ENCODE assay signal across 23 mouse cellular contexts in the genomic region with DNA sequence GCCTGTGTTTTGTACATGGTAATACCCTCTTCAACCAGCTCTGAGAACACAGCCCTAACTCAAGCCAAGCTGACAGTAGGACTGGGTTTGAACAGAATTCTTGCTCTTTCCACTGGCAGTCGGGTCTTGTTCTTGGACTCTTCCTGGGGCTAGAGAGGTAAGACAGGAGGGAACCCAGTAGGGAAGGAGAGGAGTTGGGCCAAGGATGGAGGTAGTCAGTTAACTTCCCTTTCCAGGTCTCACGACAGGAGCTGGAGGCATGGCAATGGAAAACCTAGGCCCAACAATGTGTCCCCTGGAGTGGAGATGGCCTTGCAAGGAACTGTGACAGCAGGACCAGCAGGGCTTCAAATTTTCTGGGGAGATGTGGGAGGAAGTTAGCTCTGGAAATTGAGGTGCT. TPM values are rescaled to one million over a fixed set of nuclear protein-coding genes. Genes with fewer than 3 reads are reported as not detected.
DNase-seq lines count a peak whose midpoint lies in the region; ATAC-seq lines count a peak whose summit lies in the region.
"Had no signal": no experiment of that assay in that cellular context is flagged by ENCODE, and none has a peak within 500 bp of the region (broad histone marks: within the 10 kb centered on the region; RNA-seq: fewer than 3 reads in every experiment).

No protein-coding gene starts in this region.

- no peak for ATAC-seq in forebrain, embryonic 13.5 days
- ATAC-seq in heart, embryonic 11.5 days (replicated peaks; ENCODE audit: insufficient number of reproducible peaks, low FRiP score, low TSS enrichment): no peak
- ATAC-seq in hindbrain, embryonic 11.5 days (ENCODE audit: low FRiP score): no peak
- no peak for ATAC-seq in neural tube, embryonic 12.5 days (ENCODE audit: low FRiP score, low read depth)
- ATAC-seq: hindbrain, embryonic 16.5 days; inflammation-experienced regulatory T-cells, adult 6 months; intestine, postnatal 0 days had no signal

- no peak for DNase-seq in forebrain, embryonic 10.5 days (ENCODE audit: extremely low spot score, low spot score)
- no peak for DNase-seq in heart, adult 11 months
- no peak for DNase-seq in hindbrain, embryonic 10.5 days (ENCODE audit: low spot score)
- DNase-seq in hindbrain, embryonic 11.5 days (ENCODE audit: low spot score): no peak
- no peak for DNase-seq in neural tube, embryonic 10.5 days (ENCODE audit: extremely low spot score, low spot score)
- DNase-seq: adrenal gland, postnatal 10 days; cerebellum, adult 11 months; cerebellum, adult 8-10 months; gastrocnemius, postnatal 36 days; heart, adult 2 months; kidney, adult 8-10 months had no signal

- H3K4me2 ChIP-seq in forebrain, embryonic 13.5 days: no peak overlapping the region
- peak overlapping the region; percentile 44; the same call in 1 of the 2 replicates for H3K4me2 ChIP-seq in heart, embryonic 11.5 days
- no peak overlapping the region for H3K4me2 ChIP-seq in hindbrain, embryonic 11.5 days (replicated peaks; ENCODE audit: low read depth, low read length)
- 0 out of 2 replicates have a peak overlapping the region, but pooled peaks have one; percentile 24 for H3K4me2 ChIP-seq in neural tube, embryonic 12.5 days (replicated peaks)

- 56% methylated on average over 2 of the region's 2 CpGs for WGBS in forebrain, embryonic 10.5 days
- 57% methylated on average over 2 of the region's 2 CpGs for WGBS in forebrain, embryonic 13.5 days
- WGBS in heart, embryonic 11.5 days (ENCODE audit: insufficient replicate concordance): 60% methylated on average over 2 of the region's 2 CpGs
- WGBS in hindbrain, embryonic 10.5 days: 51% methylated on average over 2 of the region's 2 CpGs
- 52% methylated on average over 2 of the region's 2 CpGs for WGBS in hindbrain, embryonic 11.5 days
- 69% methylated on average over 2 of the region's 2 CpGs for WGBS in neural tube, embryonic 12.5 days

- H3K36me3 ChIP-seq in forebrain, embryonic 10.5 days (replicated peaks): no peaks in the 10 kb centered on the region
- H3K36me3 ChIP-seq in forebrain, embryonic 13.5 days (ENCODE audit: poor library complexity, severe bottlenecking): no peaks in the 10 kb centered on the region
- H3K36me3 ChIP-seq in heart, embryonic 11.5 days (ENCODE audit: control insufficient read depth, insufficient read depth, low read length): no peaks in the 10 kb centered on the region
- no peaks in the 10 kb centered on the region for H3K36me3 ChIP-seq in hindbrain, embryonic 10.5 days
- H3K36me3 ChIP-seq in hindbrain, embryonic 11.5 days (ENCODE audit: control insufficient read depth, insufficient read depth, low read length): no peaks in the 10 kb centered on the region
- H3K36me3 ChIP-seq in neural tube, embryonic 12.5 days: no peaks in the 10 kb centered on the region
- H3K36me3 ChIP-seq: hindbrain, embryonic 12.5 days had no signal

- H3K27ac ChIP-seq in forebrain, embryonic 10.5 days: peak overlapping the region; percentile 45; the same call in 1 of the 2 replicates
- no peak overlapping the region for H3K27ac ChIP-seq in forebrain, embryonic 13.5 days
- H3K27ac ChIP-seq in heart, embryonic 11.5 days (ENCODE audit: low read depth, low read length): no peak overlapping the region
- 0 out of 2 replicates have a peak overlapping the region, but pooled peaks have one; percentile 43 for H3K27ac ChIP-seq in hindbrain, embryonic 10.5 days
- no peak overlapping the region for H3K27ac ChIP-seq in hindbrain, embryonic 11.5 days (ENCODE audit: low read depth, low read length)
- no peak overlapping the region for H3K27ac ChIP-seq in neural tube, embryonic 12.5 days
- H3K27ac ChIP-seq: heart, adult 2 months; hindbrain, embryonic 12.5 days had no signal

- peaks cover 42% of the 10 kb centered on the region for H3K4me1 ChIP-seq in forebrain, embryonic 10.5 days
- peaks cover 30% of the 10 kb centered on the region for H3K4me1 ChIP-seq in forebrain, embryonic 13.5 days
- H3K4me1 ChIP-seq in heart, embryonic 11.5 days (ENCODE audit: control insufficient read depth, insufficient read depth, low read length): peaks cover 34% of the 10 kb centered on the region
- peaks cover 41% of the 10 kb centered on the region for H3K4me1 ChIP-seq in hindbrain, embryonic 10.5 days (replicated peaks)
- peaks cover 14% of the 10 kb centered on the region for H3K4me1 ChIP-seq in hindbrain, embryonic 11.5 days (replicated peaks; ENCODE audit: control insufficient read depth, insufficient read depth, low read length)
- H3K4me1 ChIP-seq in neural tube, embryonic 12.5 days: peaks cover 28% of the 10 kb centered on the region

- no peak overlapping the region for H3K4me3 ChIP-seq in forebrain, embryonic 10.5 days
- no peak overlapping the region for H3K4me3 ChIP-seq in forebrain, embryonic 13.5 days
- no peak overlapping the region for H3K4me3 ChIP-seq in heart, embryonic 11.5 days (ENCODE audit: low read depth, low read length)
- H3K4me3 ChIP-seq in hindbrain, embryonic 10.5 days: no peak overlapping the region
- no peak overlapping the region for H3K4me3 ChIP-seq in hindbrain, embryonic 11.5 days (ENCODE audit: low read depth, low read length)
- no peak overlapping the region for H3K4me3 ChIP-seq in neural tube, embryonic 12.5 days
- H3K4me3 ChIP-seq: erythroblast, embryonic 14.5 days; heart, adult 2 months; hindbrain, embryonic 12.5 days had no signal

- H3K9me3 ChIP-seq in forebrain, embryonic 10.5 days: no peaks in the 10 kb centered on the region
- H3K9me3 ChIP-seq in forebrain, embryonic 13.5 days (replicated peaks): no peaks in the 10 kb centered on the region
- H3K9me3 ChIP-seq in heart, embryonic 11.5 days (replicated peaks; ENCODE audit: control insufficient read depth, low read length): no peaks in the 10 kb centered on the region
- no peaks in the 10 kb centered on the region for H3K9me3 ChIP-seq in hindbrain, embryonic 10.5 days
- H3K9me3 ChIP-seq in hindbrain, embryonic 11.5 days (ENCODE audit: control insufficient read depth, low read length): no peaks in the 10 kb centered on the region
- no peaks in the 10 kb centered on the region for H3K9me3 ChIP-seq in neural tube, embryonic 12.5 days
- H3K9me3 ChIP-seq: hindbrain, embryonic 12.5 days had no signal

- peaks cover 100% of the 10 kb centered on the region for H3K27me3 ChIP-seq in forebrain, embryonic 10.5 days (ENCODE audit: poor library complexity, severe bottlenecking)
- peaks cover 83% of the 10 kb centered on the region for H3K27me3 ChIP-seq in forebrain, embryonic 13.5 days
- H3K27me3 ChIP-seq in heart, embryonic 11.5 days (ENCODE audit: control insufficient read depth, insufficient read depth, low read length): peaks cover 67% of the 10 kb centered on the region
- H3K27me3 ChIP-seq in hindbrain, embryonic 10.5 days (ENCODE audit: insufficient read depth, poor library complexity, severe bottlenecking): peaks cover 100% of the 10 kb centered on the region
- peaks cover 40% of the 10 kb centered on the region for H3K27me3 ChIP-seq in hindbrain, embryonic 11.5 days (ENCODE audit: control insufficient read depth, insufficient read depth, low read length)
- H3K27me3 ChIP-seq in neural tube, embryonic 12.5 days (replicated peaks): peaks cover 76% of the 10 kb centered on the region

- H3K9ac ChIP-seq in forebrain, embryonic 13.5 days: no peak overlapping the region
- H3K9ac ChIP-seq in heart, embryonic 11.5 days (ENCODE audit: low read depth, low read length): no peak overlapping the region
- H3K9ac ChIP-seq in hindbrain, embryonic 11.5 days (ENCODE audit: low read depth, low read length): no peak overlapping the region
- H3K9ac ChIP-seq in neural tube, embryonic 12.5 days: no peak overlapping the region
- H3K9ac ChIP-seq: hindbrain, embryonic 12.5 days had no signal

RNA-seq across cellular contexts. Expression of a gene that starts 7.8 kb away (rescaled TPM):
- 0.18 and 0.25 TPM in 2 replicates for polyA plus RNA-seq in forebrain, embryonic 10.5 days (2016; fragmentation: Nextera tagmentation; extraction: Ambion mirVana)
- polyA plus RNA-seq in forebrain, embryonic 13.5 days (2015; fragmentation: Nextera tagmentation; extraction: Ambion mirVana): 0.47 TPM in 1 of 2 replicates, not detected in the other
- 0.26 TPM in 1 of 2 replicates, not detected in the other for polyA plus RNA-seq in heart, embryonic 11.5 days (2014; fragmentation: Nextera tagmentation; extraction: Ambion mirVana)
- not detected in 2 replicates for polyA plus RNA-seq in hindbrain, embryonic 10.5 days (2016; fragmentation: Nextera tagmentation; extraction: Ambion mirVana)
- 0.65 and 0.88 TPM in 2 replicates for polyA plus RNA-seq in hindbrain, embryonic 11.5 days (2014; fragmentation: Nextera tagmentation; extraction: Ambion mirVana)
- 2.7 and 3.0 TPM in 2 replicates for polyA plus RNA-seq in neural tube, embryonic 12.5 days (2016; fragmentation: Nextera tagmentation; extraction: Ambion mirVana)
- polyA plus RNA-seq: erythroblast, embryonic 14.5 days; forebrain, embryonic 11.5 days; heart, postnatal 0 days; inflammation-experienced regulatory T-cells, adult 6 months; intestine, postnatal 0 days had no signal

RNA-seq across cellular contexts. Expression of a gene that starts 8.6 kb away (rescaled TPM):
- polyA plus RNA-seq in forebrain, embryonic 10.5 days (2016; fragmentation: Nextera tagmentation; extraction: Ambion mirVana): 0.07 and 0.17 TPM in 2 replicates
- not detected in 2 replicates for polyA plus RNA-seq in forebrain, embryonic 13.5 days (2015; fragmentation: Nextera tagmentation; extraction: Ambion mirVana)
- polyA plus RNA-seq in heart, embryonic 11.5 days (2014; fragmentation: Nextera tagmentation; extraction: Ambion mirVana): not detected in 2 replicates
- polyA plus RNA-seq in hindbrain, embryonic 10.5 days (2016; fragmentation: Nextera tagmentation; extraction: Ambion mirVana): not detected in 2 replicates
- polyA plus RNA-seq in hindbrain, embryonic 11.5 days (2014; fragmentation: Nextera tagmentation; extraction: Ambion mirVana): not detected in 2 replicates
- polyA plus RNA-seq in neural tube, embryonic 12.5 days (2016; fragmentation: Nextera tagmentation; extraction: Ambion mirVana): 0.20 TPM in 1 of 2 replicates, not detected in the other
- polyA plus RNA-seq: brain, embryonic 14.5 days; cortical plate, adult 2 months; erythroblast, embryonic 14.5 days; heart, postnatal 0 days; hindbrain, embryonic 12.5 days; hindbrain, embryonic 16.5 days; inflammation-experienced regulatory T-cells, adult 6 months; intestine, postnatal 0 days had no signal

RNA-seq across cellular contexts. Expression of a gene that starts 12.0 kb away (rescaled TPM):
- 36.9 and 41.8 TPM in 2 replicates for polyA plus RNA-seq in forebrain, embryonic 10.5 days (2016; fragmentation: Nextera tagmentation; extraction: Ambion mirVana)
- polyA plus RNA-seq in forebrain, embryonic 13.5 days (2015; fragmentation: Nextera tagmentation; extraction: Ambion mirVana): 54.4 and 62.8 TPM in 2 replicates
- polyA plus RNA-seq in heart, embryonic 11.5 days (2014; fragmentation: Nextera tagmentation; extraction: Ambion mirVana): 34.0 and 45.7 TPM in 2 replicates
- 47.5 and 57.4 TPM in 2 replicates for polyA plus RNA-seq in hindbrain, embryonic 10.5 days (2016; fragmentation: Nextera tagmentation; extraction: Ambion mirVana)
- polyA plus RNA-seq in hindbrain, embryonic 11.5 days (2014; fragmentation: Nextera tagmentation; extraction: Ambion mirVana): 43.8 and 63.0 TPM in 2 replicates
- 72.8 and 85.6 TPM in 2 replicates for polyA plus RNA-seq in neural tube, embryonic 12.5 days (2016; fragmentation: Nextera tagmentation; extraction: Ambion mirVana)

Comparison
In these comparisons a context has a peak if more than half of its experiments do, and no peak if none do; other contexts are left out.
1. H3K27ac ChIP-seq: peak in forebrain, embryonic 10.5 days (single experiment) and hindbrain, embryonic 10.5 days (single experiment); none in forebrain, embryonic 13.5 days (single experiment), heart, embryonic 11.5 days (single experiment), hindbrain, embryonic 11.5 days (single experiment) and neural tube, embryonic 12.5 days (single experiment).
2. H3K4me2 ChIP-seq: peak in heart, embryonic 11.5 days (single experiment) and neural tube, embryonic 12.5 days (single experiment); none in forebrain, embryonic 13.5 days (single experiment) and hindbrain, embryonic 11.5 days (single experiment).